Mouse (Mus musculus) cerebellum, adult 2 months (tissue): Measurements from ENCODE around the gene 1700088E04Rik.

Experiments used
- CTCF ChIP-seq: fragments of 200-500 bp; IDR thresholded peaks from 2 replicates; pipeline ENCODE4 v1.5.1; 2011; ENCODE audit warnings: low read depth, mild to moderate bottlenecking, control low read depth, low read length, moderate library complexity, borderline replicate concordance; ENCODE audit not compliant: insufficient read depth
- POLR2A ChIP-seq: fragments of 200-500 bp; IDR thresholded peaks from 2 replicates; pipeline ENCODE4 v1.6.1; 2011; ENCODE audit warnings: low read length, control low read depth, borderline replicate concordance; ENCODE audit not compliant: insufficient read depth

DNA sequence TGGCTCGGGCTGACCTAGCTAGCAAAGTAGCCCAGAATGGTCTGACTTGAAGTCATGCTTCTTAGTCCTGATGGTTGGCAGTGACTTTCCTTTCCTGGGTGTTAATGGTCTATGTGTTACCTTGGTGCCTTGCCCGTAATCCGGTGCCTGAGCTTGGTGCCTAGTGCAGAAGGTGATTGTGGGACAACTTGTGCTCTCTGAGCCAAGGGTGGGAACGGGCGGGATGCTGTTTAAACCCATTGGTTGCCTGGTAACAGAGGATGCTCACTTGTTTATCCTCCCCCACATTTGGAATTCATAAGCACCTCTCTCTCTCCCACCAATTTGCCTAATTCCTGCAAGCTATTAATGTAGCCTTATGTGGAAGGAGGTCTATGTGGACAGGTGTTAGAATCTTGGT, 45.6 kb downstream of the 1700088E04Rik start:
- no peak for TF ChIP-seq POLR2A
- no peak for TF ChIP-seq CTCF
